Mouse (Mus musculus): ENCODE results near the gene Pear1. TPM values are rescaled to one million over a fixed set of nuclear protein-coding genes. Genes with fewer than 3 reads are reported as not detected.

Gene Pear1
- polyA plus RNA-seq, 1 experiment from 2014 or later, result 28.4 TPM

GRCm38 (mm10) chr3:87796736-87797334 lies 27.3 kb downstream of the Pear1 start, which contains the start of gene Insrr:
TSS of gene Insrr (plus strand) at chr3:87796951.
- Histone ChIP-seq H3K27me3 (replicated peaks; ENCODE audit: control insufficient read depth, insufficient read depth, low read length) (peaks cover 97% of the 10 kb centered on the region), H3K9me3 (ENCODE audit: control insufficient read depth, low read length) (no peaks in the 10 kb centered on the region), H3K27ac (ENCODE audit: low read depth) (no peak within 1 kb of the TSS), H3K4me1 (replicated peaks; ENCODE audit: control insufficient read depth, insufficient read depth, low read length) (peaks cover 14% of the 10 kb centered on the region; the same call in 1 of the 2 replicates), H3K4me2 (ENCODE audit: low read length) (peak within 1 kb of the TSS; percentile 59), H3K4me3 (ENCODE audit: low read depth, low read length) (peak within 1 kb of the TSS; percentile 33), H3K36me3 (ENCODE audit: control insufficient read depth, insufficient read depth, low read length) (no peaks in the 10 kb centered on the region), H3K9ac (ENCODE audit: low read length) (peak within 1 kb of the TSS; percentile 32; the same call in 1 of the 2 replicates)
- WGBS, result 2% methylated on average over 29 of the region's 29 CpGs
- DNase-seq (ENCODE audit: low spot score), result no peak
- no peak for ATAC-seq (replicated peaks; ENCODE audit: low FRiP score, low TSS enrichment, low read depth)

- no peaks in the 10 kb centered on the region for H3K9me3 ChIP-seq (ENCODE audit: control insufficient read depth, low read length)
- H3K4me2 ChIP-seq (ENCODE audit: low read length), result peak overlapping the region; percentile 44
- H3K9ac ChIP-seq (ENCODE audit: low read length), result no peak overlapping the region
- H3K27me3 ChIP-seq (replicated peaks; ENCODE audit: control insufficient read depth, insufficient read depth, low read length), result peaks cover 98% of the 10 kb centered on the region
- peak overlapping the region; percentile 23 for H3K4me3 ChIP-seq (ENCODE audit: low read depth, low read length)
- no peak overlapping the region for H3K27ac ChIP-seq (ENCODE audit: low read depth)
- 13% methylated on average over 33 of the region's 33 CpGs for WGBS
- no peak for ATAC-seq (replicated peaks; ENCODE audit: low FRiP score, low TSS enrichment, low read depth)
- peak; percentile 79 for DNase-seq (ENCODE audit: low spot score)
- peaks cover 14% of the 10 kb centered on the region; the same call in 1 of the 2 replicates for H3K4me1 ChIP-seq (replicated peaks; ENCODE audit: control insufficient read depth, insufficient read depth, low read length)
- no peaks in the 10 kb centered on the region for H3K36me3 ChIP-seq (ENCODE audit: control insufficient read depth, insufficient read depth, low read length)
Observed at GRCm38 (mm10) chr3:87795336-87796277, 28.5 kb downstream of the Pear1 start.

GRCm38 (mm10) chr3:87794922-87795325 lies 29.2 kb downstream of the Pear1 start, which contains the start of gene Ntrk1:
TSS of gene Ntrk1 (minus strand) at chr3:87795162.
- under 1% methylated on average over 45 of the region's 47 CpGs for WGBS

GRCm38 (mm10) chr3:87789768-87790167 lies 34.3 kb downstream of the Pear1 start:
- no peaks in the 10 kb centered on the region for H3K36me3 ChIP-seq (ENCODE audit: control insufficient read depth, insufficient read depth, low read length)
- DNase-seq (ENCODE audit: low spot score) (no peak), ATAC-seq (replicated peaks; ENCODE audit: low FRiP score, low TSS enrichment, low read depth) (no peak)
- no peak overlapping the region for H3K27ac ChIP-seq (ENCODE audit: low read depth)
- H3K27me3 ChIP-seq (replicated peaks; ENCODE audit: control insufficient read depth, insufficient read depth, low read length), result peaks cover 46% of the 10 kb centered on the region
- WGBS, result 23% methylated on average over 5 of the region's 5 CpGs
- no peak overlapping the region for H3K4me2 ChIP-seq (ENCODE audit: low read length)
- no peak overlapping the region for H3K9ac ChIP-seq (ENCODE audit: low read length)
- H3K4me3 ChIP-seq (ENCODE audit: low read depth, low read length), result no peak overlapping the region
- H3K4me1 ChIP-seq (replicated peaks; ENCODE audit: control insufficient read depth, insufficient read depth, low read length), result peaks cover 26% of the 10 kb centered on the region
- no peaks in the 10 kb centered on the region for H3K9me3 ChIP-seq (ENCODE audit: control insufficient read depth, low read length)

More at GRCm38 (mm10) chr3:87794922-87795325, 29.2 kb downstream of the Pear1 start, which contains the start of gene Ntrk1:
- no peak within 1 kb of the TSS for H3K9ac ChIP-seq (ENCODE audit: low read length)
- H3K4me3 ChIP-seq (ENCODE audit: low read depth, low read length), result peak within 1 kb of the TSS; percentile 23
- no peaks in the 10 kb centered on the region for H3K9me3 ChIP-seq (ENCODE audit: control insufficient read depth, low read length)
- no peaks in the 10 kb centered on the region for H3K36me3 ChIP-seq (ENCODE audit: control insufficient read depth, insufficient read depth, low read length)
- H3K27ac ChIP-seq (ENCODE audit: low read depth), result no peak within 1 kb of the TSS
- DNase-seq (ENCODE audit: low spot score) (no peak), ATAC-seq (replicated peaks; ENCODE audit: low FRiP score, low TSS enrichment, low read depth) (no peak)
- peaks cover 93% of the 10 kb centered on the region for H3K27me3 ChIP-seq (replicated peaks; ENCODE audit: control insufficient read depth, insufficient read depth, low read length)
- peaks cover 17% of the 10 kb centered on the region for H3K4me1 ChIP-seq (replicated peaks; ENCODE audit: control insufficient read depth, insufficient read depth, low read length)
- peak within 1 kb of the TSS; percentile 44 for H3K4me2 ChIP-seq (ENCODE audit: low read length)

- H3K4me1 ChIP-seq (replicated peaks; ENCODE audit: control insufficient read depth, insufficient read depth, low read length), result peaks cover 26% of the 10 kb centered on the region
- WGBS, result 55% methylated on average over 1 of the region's 1 CpGs
- peaks cover 41% of the 10 kb centered on the region for H3K27me3 ChIP-seq (replicated peaks; ENCODE audit: control insufficient read depth, insufficient read depth, low read length)
- H3K27ac ChIP-seq (ENCODE audit: low read depth), result no peak overlapping the region
- ATAC-seq (replicated peaks; ENCODE audit: low FRiP score, low TSS enrichment, low read depth) (no peak), DNase-seq (ENCODE audit: low spot score) (no peak)
- no peak overlapping the region for H3K4me3 ChIP-seq (ENCODE audit: low read depth, low read length)
- H3K9ac ChIP-seq (ENCODE audit: low read length), result no peak overlapping the region
- H3K4me2 ChIP-seq (ENCODE audit: low read length), result no peak overlapping the region
- H3K36me3 ChIP-seq (ENCODE audit: control insufficient read depth, insufficient read depth, low read length), result no peaks in the 10 kb centered on the region
- H3K9me3 ChIP-seq (ENCODE audit: control insufficient read depth, low read length), result no peaks in the 10 kb centered on the region
Observed at GRCm38 (mm10) chr3:87789248-87789647, 34.9 kb downstream of the Pear1 start.

GRCm38 (mm10) chr3:87785626-87786214 lies 38.4 kb downstream of the Pear1 start:
- 0 out of 2 replicates have a peak, but pooled peaks have one; percentile 20 for ATAC-seq (replicated peaks; ENCODE audit: low FRiP score, low TSS enrichment, low read depth)
- H3K9me3 ChIP-seq (ENCODE audit: control insufficient read depth, low read length), result no peaks in the 10 kb centered on the region
- no peaks in the 10 kb centered on the region for H3K36me3 ChIP-seq (ENCODE audit: control insufficient read depth, insufficient read depth, low read length)
- DNase-seq (ENCODE audit: low spot score), result no peak
- no peak overlapping the region for H3K4me2 ChIP-seq (ENCODE audit: low read length)
- no peak overlapping the region for H3K4me3 ChIP-seq (ENCODE audit: low read depth, low read length)
- H3K9ac ChIP-seq (ENCODE audit: low read length), result no peak overlapping the region
- H3K27ac ChIP-seq (ENCODE audit: low read depth), result peak overlapping the region; percentile 43
- H3K4me1 ChIP-seq (replicated peaks; ENCODE audit: control insufficient read depth, insufficient read depth, low read length), result peaks cover 26% of the 10 kb centered on the region
- H3K27me3 ChIP-seq (replicated peaks; ENCODE audit: control insufficient read depth, insufficient read depth, low read length), result peaks cover 5% of the 10 kb centered on the region
- WGBS, result 36% methylated on average over 6 of the region's 6 CpGs

GRCm38 (mm10) chr3:87785156-87785555 lies 39.0 kb downstream of the Pear1 start:
- peaks cover 26% of the 10 kb centered on the region for H3K4me1 ChIP-seq (replicated peaks; ENCODE audit: control insufficient read depth, insufficient read depth, low read length)
- H3K4me2 ChIP-seq (ENCODE audit: low read length), result no peak overlapping the region
- H3K27me3 ChIP-seq (replicated peaks; ENCODE audit: control insufficient read depth, insufficient read depth, low read length), result 0 out of 2 replicates have a peak, but pooled peaks cover 2% of the 10 kb centered on the region
- H3K36me3 ChIP-seq (ENCODE audit: control insufficient read depth, insufficient read depth, low read length), result no peaks in the 10 kb centered on the region
- 63% methylated on average over 5 of the region's 5 CpGs for WGBS
- H3K27ac ChIP-seq (ENCODE audit: low read depth), result peak overlapping the region; percentile 40; the same call in 1 of the 2 replicates
- H3K9ac ChIP-seq (ENCODE audit: low read length), result no peak overlapping the region
- no peak overlapping the region for H3K4me3 ChIP-seq (ENCODE audit: low read depth, low read length)
- no peak for ATAC-seq (replicated peaks; ENCODE audit: low FRiP score, low TSS enrichment, low read depth)
- no peak for DNase-seq (ENCODE audit: low spot score)
- no peaks in the 10 kb centered on the region for H3K9me3 ChIP-seq (ENCODE audit: control insufficient read depth, low read length)

GRCm38 (mm10) chr3:87783282-87784023 lies 40.7 kb downstream of the Pear1 start:
- H3K4me3 ChIP-seq (ENCODE audit: low read depth, low read length), result no peak overlapping the region
- no peak overlapping the region for H3K9ac ChIP-seq (ENCODE audit: low read length)
- no peaks in the 10 kb centered on the region for H3K9me3 ChIP-seq (ENCODE audit: control insufficient read depth, low read length)
- H3K4me2 ChIP-seq (ENCODE audit: low read length), result no peak overlapping the region
- H3K27me3 ChIP-seq (replicated peaks; ENCODE audit: control insufficient read depth, insufficient read depth, low read length), result 0 out of 2 replicates have a peak, but pooled peaks cover 2% of the 10 kb centered on the region
- DNase-seq (ENCODE audit: low spot score) (no peak), ATAC-seq (replicated peaks; ENCODE audit: low FRiP score, low TSS enrichment, low read depth) (no peak)
- no peak overlapping the region for H3K27ac ChIP-seq (ENCODE audit: low read depth)
- WGBS, result 79% methylated on average over 25 of the region's 25 CpGs
- H3K4me1 ChIP-seq (replicated peaks; ENCODE audit: control insufficient read depth, insufficient read depth, low read length), result peaks cover 24% of the 10 kb centered on the region; the same call in 1 of the 2 replicates
- H3K36me3 ChIP-seq (ENCODE audit: control insufficient read depth, insufficient read depth, low read length), result no peaks in the 10 kb centered on the region

Measured in intestine, embryonic 14.5 days (tissue).